ENCODE assay signal across 19 mouse cellular contexts in genomic region chr3:125986639-125987038, GRCm38 (mm10). TPM values are rescaled to one million over a fixed set of nuclear protein-coding genes. Genes with fewer than 3 reads are reported as not detected.
"Had no signal": no experiment of that assay in that cellular context is flagged by ENCODE, and none has a peak within 500 bp of the region (broad histone marks: within the 10 kb centered on the region; RNA-seq: fewer than 3 reads in every experiment).

No protein-coding gene starts in this region.

- H3K9ac ChIP-seq: neural tube, embryonic 12.5 days; neural tube, embryonic 13.5 days; neural tube, embryonic 15.5 days; stomach, embryonic 15.5 days had no signal

- H3K4me2 ChIP-seq: neural tube, embryonic 12.5 days; neural tube, embryonic 13.5 days; neural tube, embryonic 15.5 days; stomach, embryonic 15.5 days had no signal

- H3K27me3 ChIP-seq: neural tube, embryonic 12.5 days; neural tube, embryonic 13.5 days; neural tube, embryonic 15.5 days; stomach, embryonic 15.5 days had no signal

- DNase-seq: retina, postnatal 1 day; right cerebral cortex, adult 18-20 months; right cerebral cortex, postnatal 14 days; right cerebral cortex, postnatal 25 days; right cerebral cortex, postnatal 4 days; spleen, adult 18-20 months; thymus, adult 18-20 months; thymus, adult 2 months; thymus, postnatal 14 days; thymus, postnatal 25 days; thymus, postnatal 36 days; thymus, postnatal 4 days had no signal

- H3K27ac ChIP-seq: neural tube, embryonic 12.5 days; neural tube, embryonic 13.5 days; neural tube, embryonic 15.5 days; stomach, embryonic 15.5 days; stomach, postnatal 0 days had no signal

- H3K9me3 ChIP-seq: neural tube, embryonic 12.5 days; neural tube, embryonic 13.5 days; neural tube, embryonic 15.5 days; stomach, embryonic 15.5 days had no signal

- H3K4me1 ChIP-seq: neural tube, embryonic 12.5 days; neural tube, embryonic 13.5 days; neural tube, embryonic 15.5 days; stomach, embryonic 15.5 days had no signal

- H3K36me3 ChIP-seq: neural tube, embryonic 12.5 days; neural tube, embryonic 13.5 days; neural tube, embryonic 15.5 days; stomach, embryonic 15.5 days had no signal

- H3K4me3 ChIP-seq: neural tube, embryonic 12.5 days; neural tube, embryonic 13.5 days; neural tube, embryonic 15.5 days; stomach, embryonic 15.5 days had no signal

RNA-seq across cellular contexts. Expression of gene Ugt8a, which starts 48.2 kb away (rescaled TPM):
- polyA plus RNA-seq: small intestine, adult 2 months; spleen, adult 2 months had no signal
